Mouse (Mus musculus) skeletal muscle tissue, postnatal 0 days (tissue): ENCODE results near the gene Nfatc2. TPM values are rescaled to one million over a fixed set of nuclear protein-coding genes. Genes with fewer than 3 reads are reported as not detected.

ENCODE experiments used
- microRNA-seq, 2 experiments: library from miRNA; unstranded; fragments of <30 nt; microRNA quantifications; one replicate each; pipeline ENCODE4; 2016
- polyA plus RNA-seq: library from polyadenylated mRNA; unstranded; fragments of >200 nt; fragmentation: Nextera tagmentation; extraction: Ambion mirVana; gene quantifications from 2 replicates; pipeline ENCODE4 v1.2.1, GENCODE M21; 2015

The Nfatc2 gene
- 9.4 and 10.3 TPM in 2 replicates for polyA plus RNA-seq

GRCm38 (mm10) chr2:168601491-168602386 is at the start of gene Nfatc2:
TSS of gene Nfatc2 (minus strand) at chr2:168601657.

Small RNAs within 50 kb of the gene (microRNA-seq; reads per million reads assigned to microRNA genes)
- gene Mir7004, result 0.30 to 0.42 reads per million in 2 experiments

Other genes starting within 250 kb of the Nfatc2 start
- 37.5 and 42.4 TPM in 2 replicates for gene Atp9a, start 140.8 kb upstream of the Nfatc2 start, polyA plus RNA-seq
- gene Sall4, start 166.3 kb upstream of the Nfatc2 start, polyA plus RNA-seq, result 0.23 and 0.78 TPM in 2 replicates